Mouse (Mus musculus) adrenal gland, adult 8-10 months (tissue): ENCODE results near the gene Hist1h2bc. TPM values are rescaled to one million over a fixed set of nuclear protein-coding genes. Genes with fewer than 3 reads are reported as not detected.
"Not testable (repeated sequence)": the region's sequence is repeated elsewhere in the genome, so short reads cannot be mapped to it uniquely, and the experiment has no call there.

Experiments used
- DNase-seq: peaks from one replicate; pipeline ENCODE4 v3.0.0; 2022
- total RNA-seq, 4 experiments: library from RNA; stranded (reverse); gene quantifications; 2 replicates each; pipeline ENCODE4 v1.2.4; 2022

Gene Hist1h2bc
- 100 to 1,000 TPM; 105 to 176 (median 135) TPM for total RNA-seq

GRCm38 (mm10) chr13:23683755-23684281, at the start of gene Hist1h2bc, which contains the start of gene Hist1h2ac:
Hist1h2bc (plus strand) TSS chr13:23684199.
Hist1h2ac (minus strand) TSS chr13:23683948.
- peak; percentile 83 for DNase-seq

GRCm38 (mm10) chr13:23659636-23660366, 24.2 kb upstream of the Hist1h2bc start:
- DNase-seq = no peak

- no peak for DNase-seq
Observed at GRCm38 (mm10) chr13:23662536-23662935, 21.5 kb upstream of the Hist1h2bc start.

DNA sequence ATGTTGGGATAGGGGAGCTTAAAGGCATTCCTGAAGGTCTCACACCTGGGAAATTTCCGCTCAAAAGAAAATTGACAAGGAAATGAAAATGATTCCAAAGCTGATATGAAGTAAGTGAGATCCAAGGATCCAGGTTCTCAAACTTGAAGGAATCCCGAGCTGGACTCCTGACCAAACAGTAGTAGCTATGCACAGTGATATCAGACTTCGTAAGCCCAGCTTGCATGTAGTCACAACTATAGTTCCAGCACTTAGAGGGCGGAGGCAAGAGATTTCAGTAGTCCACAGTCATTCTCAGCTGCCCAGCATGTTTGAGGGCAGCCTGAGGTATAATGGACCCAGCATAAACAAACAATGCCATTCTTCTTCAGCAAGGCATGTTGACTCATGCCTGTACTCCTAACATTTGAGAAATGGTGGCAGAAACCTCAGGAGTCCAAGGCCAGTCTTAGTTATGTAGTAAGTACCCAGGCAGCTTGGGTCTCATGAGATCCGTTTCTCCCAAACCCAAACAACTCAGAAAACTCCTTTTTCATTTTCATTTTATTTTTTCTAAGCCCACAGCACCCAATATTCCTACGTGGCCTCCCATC, 1.9 kb upstream of the Hist1h2bc start:
- DNase-seq = no peak

- no peak for DNase-seq
Observed at GRCm38 (mm10) chr13:23682623-23682946, 1.4 kb upstream of the Hist1h2bc start.

DNA sequence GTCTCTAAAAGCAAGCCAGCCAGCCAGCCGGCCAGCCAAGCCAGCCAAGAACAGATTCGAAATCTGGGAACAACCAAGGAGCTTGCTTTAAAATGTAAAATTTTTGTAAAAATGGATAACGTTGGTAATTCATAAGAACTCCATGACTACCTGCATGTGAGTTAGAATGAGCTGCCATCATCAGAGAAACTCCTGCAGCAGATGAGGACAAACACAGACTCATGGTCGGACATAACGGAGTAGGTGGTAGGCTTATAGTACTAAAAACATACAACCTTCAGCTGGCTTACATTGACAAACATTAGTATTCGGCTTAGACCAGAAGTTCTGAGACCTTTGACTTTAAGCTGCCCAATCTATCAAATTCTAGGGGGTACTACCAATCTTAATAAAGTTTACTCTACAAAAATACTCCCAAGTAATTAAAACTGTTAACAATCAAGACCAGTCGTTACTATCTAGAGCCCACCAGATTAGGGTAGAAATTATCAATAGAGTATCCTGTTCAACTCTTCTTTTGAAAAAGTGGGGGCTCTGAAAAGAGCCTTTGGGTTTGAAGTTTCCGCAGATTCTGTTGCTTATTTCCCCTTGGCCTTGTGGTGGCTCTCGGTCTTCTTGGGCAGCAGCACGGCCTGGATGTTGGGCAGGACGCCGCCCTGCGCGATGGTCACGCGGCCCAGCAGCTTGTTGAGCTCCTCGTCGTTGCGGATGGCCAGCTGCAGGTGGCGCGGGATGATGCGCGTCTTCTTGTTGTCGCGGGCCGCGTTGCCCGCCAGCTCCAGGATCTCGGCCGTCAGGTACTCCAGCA, 848 bp upstream of the Hist1h2bc start:
- not testable (repeated sequence) for DNase-seq

GRCm38 (mm10) chr13:23684295-23684945, 421 bp downstream of the Hist1h2bc start:
- DNase-seq = not testable (repeated sequence)

DNA sequence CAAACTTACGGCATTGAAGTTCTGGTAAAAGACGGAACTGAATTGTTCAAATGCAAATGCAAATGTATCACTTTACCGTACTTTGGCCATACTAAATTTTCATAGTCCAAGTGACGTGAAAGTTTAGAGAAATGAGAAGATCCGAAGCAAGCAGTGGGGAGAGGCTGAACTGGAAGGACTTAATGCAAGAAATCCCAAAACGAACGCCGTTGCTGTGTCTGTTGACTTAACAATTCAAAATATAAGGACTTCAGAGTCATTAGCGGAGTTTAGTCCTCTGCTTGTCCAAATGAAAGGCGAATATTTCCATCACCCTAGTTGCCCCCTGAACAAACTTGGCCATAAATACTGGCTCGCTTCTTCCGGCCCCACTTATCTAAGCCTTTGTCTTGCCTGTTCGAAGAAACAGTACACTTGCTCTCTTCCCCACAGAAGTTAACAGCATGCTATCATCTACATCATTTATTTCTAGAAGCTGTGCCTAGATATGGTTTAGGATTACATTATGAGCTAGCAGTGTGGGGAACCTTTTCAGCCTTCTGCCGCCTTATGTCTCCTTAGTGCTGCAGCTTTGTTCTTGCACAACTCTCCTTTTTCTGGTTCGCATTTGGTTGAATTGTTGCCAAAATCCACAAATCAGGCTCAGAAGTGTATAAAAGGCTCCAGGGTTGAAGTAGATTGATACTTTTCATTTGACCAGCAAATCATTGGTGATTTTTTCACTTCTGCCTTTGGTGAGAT, 1.3 kb downstream of the Hist1h2bc start:
- DNase-seq = no peak

GRCm38 (mm10) chr13:23685966-23686365, 2.0 kb downstream of the Hist1h2bc start:
- DNase-seq = no peak

GRCm38 (mm10) chr13:23687181-23687580, 3.2 kb downstream of the Hist1h2bc start:
- no peak for DNase-seq

DNA sequence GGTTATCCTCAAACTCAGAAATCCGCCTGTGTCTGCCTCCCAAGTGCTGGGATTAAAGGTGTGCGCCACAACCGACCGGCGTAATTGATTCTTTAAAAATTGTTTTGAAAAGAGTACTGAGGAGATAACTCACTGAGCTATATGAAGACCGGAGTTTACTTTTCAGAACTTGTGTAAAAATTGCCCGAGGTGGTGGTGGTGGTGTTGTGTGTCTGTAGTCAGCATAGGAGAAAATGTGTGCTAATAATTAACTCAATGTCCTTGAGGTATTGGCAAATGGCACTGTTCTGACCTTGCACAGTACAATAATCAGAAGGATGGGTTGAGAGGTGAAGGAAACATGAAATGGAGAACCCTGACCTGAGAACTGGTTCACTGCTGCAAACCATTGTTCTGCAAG, 3.9 kb downstream of the Hist1h2bc start:
- DNase-seq = no peak

DNA sequence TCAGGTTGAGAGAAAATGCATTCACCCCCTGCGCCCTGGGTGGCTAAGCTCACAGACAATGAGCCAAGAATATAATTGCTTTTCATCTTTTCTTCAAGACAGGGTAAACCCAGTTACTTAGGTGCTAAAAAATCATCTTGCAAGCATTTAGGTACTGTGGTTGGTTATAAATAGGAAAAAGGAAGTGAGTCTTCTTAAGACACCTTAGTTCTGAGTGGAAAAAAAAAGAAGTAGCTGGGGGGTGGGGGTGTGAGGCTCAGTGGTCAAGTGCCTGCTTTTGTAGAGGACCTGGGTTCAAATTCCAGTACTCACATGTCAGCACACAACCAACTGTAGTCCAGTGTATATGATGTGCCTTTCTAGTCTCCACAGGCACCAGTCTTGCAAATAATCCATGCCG, 5.0 kb downstream of the Hist1h2bc start:
- DNase-seq = no peak

GRCm38 (mm10) chr13:23689459-23689858, 5.5 kb downstream of the Hist1h2bc start:
- DNase-seq = no peak

- no peak for DNase-seq
Observed at GRCm38 (mm10) chr13:23693856-23694440, 9.9 kb downstream of the Hist1h2bc start.

DNA sequence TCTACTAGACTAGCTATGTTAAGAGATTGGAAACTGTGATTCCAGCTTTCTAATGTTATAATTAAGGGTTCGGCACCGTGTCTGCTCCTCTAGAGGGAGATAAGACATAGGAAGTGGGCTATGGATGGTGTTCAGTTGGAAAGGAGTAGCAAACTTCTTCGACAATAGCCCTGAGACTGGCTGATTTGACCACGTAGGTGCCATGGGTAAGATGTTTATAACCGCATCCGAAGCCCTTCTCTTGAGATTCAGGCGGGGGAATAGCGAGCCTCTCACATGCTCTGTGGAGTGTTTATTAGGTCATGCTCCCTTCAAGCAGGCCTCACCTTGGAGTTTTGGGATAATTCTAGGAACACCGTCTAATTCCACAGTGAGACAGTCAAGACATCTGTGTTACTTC, 11.0 kb downstream of the Hist1h2bc start:
- no peak for DNase-seq

- DNase-seq = no peak
Observed at GRCm38 (mm10) chr13:23695514-23695913, 11.5 kb downstream of the Hist1h2bc start, which contains the start of gene Hist1h1t. Hist1h1t (plus strand) TSS chr13:23695814.

GRCm38 (mm10) chr13:23696061-23696474, 12.1 kb downstream of the Hist1h2bc start:
- no peak for DNase-seq

- no peak for DNase-seq
Observed at GRCm38 (mm10) chr13:23697491-23698299, 13.7 kb downstream of the Hist1h2bc start.

DNA sequence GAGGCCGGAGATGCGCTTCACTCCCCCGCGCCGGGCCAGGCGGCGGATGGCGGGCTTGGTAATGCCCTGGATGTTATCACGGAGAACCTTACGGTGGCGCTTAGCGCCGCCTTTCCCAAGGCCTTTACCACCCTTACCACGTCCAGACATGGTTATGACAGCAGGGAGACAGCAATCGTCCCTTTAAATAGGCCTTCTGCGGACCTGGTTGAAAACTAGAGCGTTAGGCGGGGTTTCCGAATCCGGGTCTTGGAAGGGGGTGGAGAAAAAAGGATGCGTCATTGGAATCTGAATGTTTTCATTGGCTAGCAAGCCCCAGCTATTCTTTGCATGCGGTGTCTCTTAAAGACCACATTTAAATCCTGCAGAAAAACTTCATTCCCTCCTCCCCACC, 14.3 kb downstream of the Hist1h2bc start, which contains the start of gene Hist1h4c:
Hist1h4c (minus strand) TSS at position 155 of the 394 bp plus-strand sequence.
- peak; percentile 98 for DNase-seq

- no peak for DNase-seq
Observed at GRCm38 (mm10) chr13:23698996-23699395, 15.0 kb downstream of the Hist1h2bc start.
